Mouse (Mus musculus) CH12.LX (cell line): ENCODE data around the gene Dtl. TPM values are rescaled to one million over a fixed set of nuclear protein-coding genes. Genes with fewer than 3 reads are reported as not detected.

Source experiments
- DNase-seq: peaks from one replicate; pipeline ENCODE4 v3.0.0-alpha.2; 2013; ENCODE audit errors: extremely low read depth
- H3K27ac ChIP-seq: 2 replicates; pipeline ENCODE4 v1.5.1; 2012; ENCODE audit warnings: low read depth, mild to moderate bottlenecking, control low read depth, moderate library complexity; ENCODE audit not compliant: insufficient read depth
- H3K27me3 ChIP-seq: replicated peaks from 2 replicates; pipeline ENCODE3; 2012; ENCODE audit warnings: inconsistent platforms
- H3K36me3 ChIP-seq, 2 experiments: replicated peaks in 1 of 2; 2 replicates each; pipeline versions ENCODE3 to v1.6.1; 2012; ENCODE audit warnings: inconsistent platforms in 1 of 2, low read length in 1 of 2, mild to moderate bottlenecking in 1 of 2, mixed read lengths in 1 of 2, moderate library complexity in 1 of 2; ENCODE audit not compliant: control insufficient read depth in 1 of 2, insufficient read depth in 1 of 2
- H3K4me1 ChIP-seq, 2 experiments: 2 replicates each; pipeline ENCODE4 v1.6.1; 2012; ENCODE audit warnings: inconsistent platforms in 1 of 2, moderate library complexity in 1 of 2; ENCODE audit not compliant: insufficient read depth in 2 of 2, control insufficient read depth in 1 of 2
- H3K4me2 ChIP-seq: 2 replicates; pipeline ENCODE4 v1.6.1; 2012; ENCODE audit warnings: low read depth, mild to moderate bottlenecking, control low read depth; ENCODE audit not compliant: poor library complexity, insufficient read depth, severe bottlenecking
- H3K4me3 ChIP-seq, 3 experiments: fragments of 150-350 bp in 1 of 3; sonication (generic) in 1 of 3; replicated peaks in 1 of 3; 2 replicates each; pipeline versions ENCODE3 to v1.5.1; 2011 to 2012; ENCODE audit warnings: low read depth in 2 of 3, low read length in 2 of 3, mild to moderate bottlenecking in 2 of 3, moderate library complexity in 2 of 3, control low read depth in 1 of 3, improper control_type of control experiment in 1 of 3, inconsistent platforms in 1 of 3, mixed read lengths in 1 of 3; ENCODE audit not compliant: poor library complexity in 1 of 3
- H3K79me2 ChIP-seq: replicated peaks from 2 replicates; pipeline ENCODE4 v1.6.1; 2012; ENCODE audit warnings: mild to moderate bottlenecking, moderate library complexity; ENCODE audit not compliant: control insufficient read depth, poor library complexity, insufficient read depth, severe bottlenecking; ENCODE audit errors: extremely low read depth
- H3K9ac ChIP-seq: 2 replicates; pipeline ENCODE4 v1.6.1; 2012; ENCODE audit warnings: low read depth, mild to moderate bottlenecking, control low read depth, moderate library complexity; ENCODE audit not compliant: insufficient read depth
- H3K9me3 ChIP-seq: replicated peaks from 2 replicates; pipeline ENCODE3; 2012; ENCODE audit warnings: low read length, inconsistent platforms, mixed read lengths
- CHD1 ChIP-seq: IDR thresholded peaks from 2 replicates; pipeline ENCODE4 v1.6.1; 2012; ENCODE audit warnings: low read depth, low read length, improper control_type of control experiment, inconsistent platforms
- CTCF ChIP-seq, 2 experiments: IDR thresholded peaks in 1 of 2; conservative IDR thresholded peaks in 1 of 2; 2 replicates each; pipeline ENCODE4 v1.5.1; 2011 to 2012; ENCODE audit warnings: low read depth in 2 of 2, low read length in 2 of 2, improper control_type of control experiment in 1 of 2, inconsistent platforms in 1 of 2, mild to moderate bottlenecking in 1 of 2, moderate library complexity in 1 of 2
- KAT2A ChIP-seq: IDR thresholded peaks from 2 replicates; pipeline ENCODE4 v1.6.1; 2012; ENCODE audit warnings: low read length, improper control_type of control experiment, inconsistent platforms; ENCODE audit not compliant: insufficient replicate concordance
- MAFK ChIP-seq: IDR thresholded peaks from 2 replicates; pipeline ENCODE4 v1.6.1; 2011; ENCODE audit warnings: low read length, improper control_type of control experiment; ENCODE audit not compliant: insufficient replicate concordance
- MAX ChIP-seq: IDR thresholded peaks from 2 replicates; pipeline ENCODE4 v1.6.1; 2011; ENCODE audit warnings: low read length, improper control_type of control experiment
- NELFE ChIP-seq: IDR thresholded peaks from 2 replicates; pipeline ENCODE4 v1.6.1; 2011; ENCODE audit warnings: low read depth, low read length, improper control_type of control experiment
- PAX5 ChIP-seq: IDR thresholded peaks from 2 replicates; pipeline ENCODE4 v1.6.1; 2012; ENCODE audit warnings: low read length, inconsistent platforms, mixed read lengths
- RAD21 ChIP-seq: IDR thresholded peaks from 2 replicates; pipeline ENCODE4 v1.6.1; 2011; ENCODE audit warnings: low read depth, mild to moderate bottlenecking, low read length, improper control_type of control experiment, moderate library complexity
- RCOR1 ChIP-seq: conservative IDR thresholded peaks from 2 replicates; pipeline ENCODE4 v1.6.1; 2012; ENCODE audit warnings: low read depth, mild to moderate bottlenecking, inconsistent platforms, low read length, improper control_type of control experiment
- TBP ChIP-seq: conservative IDR thresholded peaks from 2 replicates; pipeline ENCODE4 v1.6.1; 2011; ENCODE audit warnings: low read depth, low read length, improper control_type of control experiment
- USF1 ChIP-seq: IDR thresholded peaks from 2 replicates; pipeline ENCODE4 v1.6.1; 2014; ENCODE audit warnings: low read depth, mild to moderate bottlenecking, inconsistent platforms, low read length, improper control_type of control experiment
- ZC3H11A ChIP-seq: IDR thresholded peaks from 2 replicates; pipeline ENCODE4 v1.6.1; 2012; ENCODE audit warnings: low read depth, mild to moderate bottlenecking, inconsistent platforms, low read length, improper control_type of control experiment
- ZNF384 ChIP-seq: IDR thresholded peaks from 2 replicates; pipeline ENCODE4 v1.6.1; 2012; ENCODE audit warnings: low read depth, low read length, improper control_type of control experiment, inconsistent platforms
- dilution Hi-C: fragments of 300-500 bp; cut with MboI; formaldehyde crosslinking; loops from 2 replicates; pipeline ENCODE4 v1.14.3; 2020; ENCODE audit warnings: low sequenced_read_pairs; ENCODE audit not compliant: extremely low pct_unique_long_range_greater_than_20kb, extremely low pct_ligation_motif_present
- in situ Hi-C: fragments of 300-500 bp; cut with MboI; formaldehyde crosslinking; loops from 3 replicates; pipeline ENCODE4 v1.14.3; 2019; ENCODE audit warnings: low sequenced_read_pairs, low pct_ligation_motif_present, low pct_unique_long_range_greater_than_20kb, mixed read lengths
- polyA plus RNA-seq: library from polyadenylated mRNA; unstranded; fragments of >175 nt; gene quantifications from 2 replicates; pipeline ENCODE4 v1.2.1, GENCODE M21; 2012; ENCODE audit warnings: low read depth; ENCODE audit not compliant: insufficient read length
- total RNA-seq, 2 experiments: library from RNA; depleted of rRNA; stranded (reverse); fragments of 300-350 nt in 1 of 2; fragments of >200 nt in 1 of 2; gene quantifications; 2 replicates each; pipeline ENCODE4 v1.2.3; 2012 to 2014

The Dtl gene
- total and polyA plus RNA-seq, 3 experiments = 31.8 to 65.2 (median 37.9) TPM

DNA sequence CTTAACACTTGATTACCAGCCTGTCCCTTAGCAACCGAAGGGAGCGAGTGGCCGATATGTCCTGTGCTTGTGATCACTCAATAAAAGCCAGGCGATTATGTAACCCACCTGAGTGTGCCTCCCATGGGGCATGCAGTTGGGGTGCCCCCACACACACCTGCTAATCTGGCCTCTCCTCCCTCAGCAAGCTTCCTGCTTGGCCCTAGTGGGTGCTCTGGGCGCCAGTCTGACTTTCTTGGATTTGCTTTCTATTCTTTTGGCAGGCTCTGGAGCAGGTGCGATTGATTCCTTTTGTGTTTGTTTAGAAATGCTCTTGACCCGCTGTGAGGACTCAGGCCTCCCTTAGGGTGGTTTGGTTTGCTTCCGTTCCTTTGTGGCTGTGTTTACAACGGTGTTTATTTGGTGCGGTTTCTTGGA, 80.3 kb downstream of the Dtl start:
- no peaks in the 10 kb centered on the region for H3K79me2 ChIP-seq
- H3K9ac ChIP-seq = no peak overlapping the region
- no peaks in the 10 kb centered on the region for H3K36me3 ChIP-seq
- no peak overlapping the region for H3K4me3 ChIP-seq
- H3K27ac ChIP-seq = no peak overlapping the region
- H3K4me1 ChIP-seq = peaks cover 1 to 8% of the 10 kb centered on the region in 2 experiments; a peak in 2 of 4 replicates
- no peak overlapping the region for H3K4me2 ChIP-seq
- DNase-seq = no peak
- in situ Hi-C loops = no loop called here
- H3K9me3 ChIP-seq = no peaks in the 10 kb centered on the region
- no peak for TF ChIP-seq PAX5
- no peak for TF ChIP-seq CTCF (conservative IDR thresholded peaks at IDR 0.05 in 1 of 2, IDR thresholded peaks at IDR 0.05 in 1 of 2; ENCODE audit: low read depth in 2 of 2, low read length in 2 of 2)
- H3K27me3 ChIP-seq = peaks cover 4% of the 10 kb centered on the region
- dilution Hi-C loops = no loop called here

- no peak overlapping the region for H3K4me3 ChIP-seq
- TF ChIP-seq MAFK = no peak
- no peak for TF ChIP-seq USF1
- no peak for TF ChIP-seq ZC3H11A
- TF ChIP-seq CHD1 = no peak
- no peak overlapping the region for H3K4me2 ChIP-seq
- H3K4me1 ChIP-seq = peaks cover 2 to 9% of the 10 kb centered on the region in 2 experiments; a peak in 2 of 4 replicates
- H3K27me3 ChIP-seq = peaks cover 4% of the 10 kb centered on the region
- in situ Hi-C loops = no loop called here
- dilution Hi-C loops = no loop called here
- H3K9me3 ChIP-seq = no peaks in the 10 kb centered on the region
- H3K27ac ChIP-seq = no peak overlapping the region
- H3K9ac ChIP-seq = no peak overlapping the region
- no peaks in the 10 kb centered on the region for H3K79me2 ChIP-seq
- no peak for DNase-seq
- no peaks in the 10 kb centered on the region for H3K36me3 ChIP-seq
Measured at GRCm38 (mm10) chr1:191494303-191494655, 81.1 kb downstream of the Dtl start.

GRCm38 (mm10) chr1:191493476-191494302, 81.7 kb downstream of the Dtl start:
- no peaks in the 10 kb centered on the region for H3K36me3 ChIP-seq
- H3K79me2 ChIP-seq = no peaks in the 10 kb centered on the region
- peaks cover 4% of the 10 kb centered on the region for H3K27me3 ChIP-seq
- peaks cover 2 to 9% of the 10 kb centered on the region in 2 experiments; a peak in 2 of 4 replicates for H3K4me1 ChIP-seq
- dilution Hi-C loops = no loop called here
- H3K27ac ChIP-seq = no peak overlapping the region
- TF ChIP-seq RAD21 = no peak
- TF ChIP-seq TBP = no peak
- no peak for TF ChIP-seq ZNF384
- TF ChIP-seq MAX = no peak
- no peak for TF ChIP-seq NELFE
- no peak for TF ChIP-seq RCOR1
- TF ChIP-seq KAT2A = no peak
- no peak for TF ChIP-seq USF1
- in situ Hi-C loops = no loop called here
- H3K4me3 ChIP-seq = no peak overlapping the region
- no peak overlapping the region for H3K9ac ChIP-seq
- no peaks in the 10 kb centered on the region for H3K9me3 ChIP-seq
- no peak for DNase-seq
- no peak overlapping the region for H3K4me2 ChIP-seq
